Mouse (Mus musculus): ENCODE results near the gene Trpc7.

The Trpc7 gene

DNA sequence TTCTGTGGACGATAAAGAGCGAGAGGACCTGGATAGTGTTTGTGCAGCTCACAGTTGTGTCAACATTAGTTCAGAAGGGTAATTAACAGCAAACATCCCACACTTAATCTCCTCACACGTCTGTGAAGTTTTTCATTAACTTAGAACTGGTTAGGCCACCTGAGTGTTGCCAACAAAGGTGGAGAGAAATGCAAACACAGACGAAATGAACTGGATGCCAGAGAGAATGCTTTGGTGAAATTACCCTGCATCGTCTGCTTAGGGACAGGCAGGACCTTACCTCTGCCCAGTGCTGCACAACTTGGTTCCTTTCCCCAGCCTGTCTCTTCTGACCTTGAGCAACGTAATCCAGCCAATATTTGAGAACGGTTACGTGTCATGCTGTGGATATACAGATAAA is 148.2 kb downstream of the Trpc7 start:
- DNase-seq (ENCODE audit: low spot score in 2 of 2): no peak

DNA sequence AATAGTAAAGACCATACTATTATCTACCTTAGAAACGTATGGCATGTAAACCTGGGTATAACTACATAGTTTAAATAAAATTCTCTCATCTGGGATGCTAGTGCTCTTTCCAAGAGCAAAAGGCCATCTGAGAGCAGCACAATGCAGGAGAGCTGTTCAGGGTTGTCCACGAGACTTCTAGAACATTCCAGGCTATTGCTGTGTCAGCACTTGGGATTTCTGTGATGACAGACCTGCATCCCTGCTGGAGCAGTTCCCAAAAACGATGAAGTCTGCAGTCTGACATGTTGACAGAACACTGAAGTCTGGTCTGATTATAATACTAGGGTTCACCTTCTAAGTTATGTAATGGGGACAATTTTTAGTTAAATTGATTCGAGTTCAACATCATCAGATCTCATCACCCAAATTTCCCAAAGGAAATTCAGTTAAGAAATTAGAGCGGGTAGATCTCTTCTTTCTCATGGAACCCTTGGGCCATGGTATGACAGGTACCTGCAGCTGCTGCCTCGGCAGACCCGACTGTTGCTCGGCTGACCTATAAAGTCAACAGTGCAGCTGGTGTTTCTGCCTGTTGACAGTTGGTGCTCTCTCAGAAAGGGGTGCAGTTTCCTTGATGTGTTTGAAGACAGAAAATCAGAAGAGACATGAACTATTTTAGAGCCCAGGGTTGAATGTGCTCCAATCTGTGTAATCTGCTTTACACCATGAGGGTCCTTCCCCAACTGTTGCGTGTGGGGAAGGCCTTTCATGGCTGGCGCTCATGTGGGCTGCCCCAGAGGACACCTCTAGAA is 148.9 kb downstream of the Trpc7 start:
- no peak for DNase-seq (ENCODE audit: low spot score in 2 of 2)

DNA sequence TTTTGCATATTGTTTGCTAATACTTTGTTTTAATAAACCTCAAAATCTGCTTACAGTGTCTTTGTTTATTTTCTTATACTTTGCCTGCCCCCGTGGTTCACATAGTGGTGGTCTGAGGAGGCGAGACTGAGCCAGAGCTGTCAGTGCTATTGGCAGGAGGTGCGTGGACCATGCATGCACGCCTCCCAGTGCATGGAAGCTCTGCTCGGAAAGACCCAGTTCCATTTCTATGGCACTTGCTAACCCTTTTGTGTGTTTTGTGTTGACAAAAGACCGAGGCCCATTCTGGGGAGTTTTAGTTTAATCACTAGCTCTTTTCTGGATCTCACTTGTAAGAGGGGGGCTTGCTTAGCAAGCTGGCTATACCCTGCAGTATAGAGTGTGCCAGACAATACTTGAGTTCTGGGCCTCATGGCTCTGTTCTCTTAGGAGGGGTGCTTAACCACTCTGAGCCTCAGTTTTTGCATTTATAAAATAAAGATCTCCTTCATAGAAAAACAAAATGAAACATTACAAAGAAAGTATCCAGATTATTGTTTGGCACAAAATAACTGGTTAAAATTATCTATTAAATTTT is 153.4 kb downstream of the Trpc7 start:
- DNase-seq (ENCODE audit: low spot score in 2 of 2): no peak

DNA sequence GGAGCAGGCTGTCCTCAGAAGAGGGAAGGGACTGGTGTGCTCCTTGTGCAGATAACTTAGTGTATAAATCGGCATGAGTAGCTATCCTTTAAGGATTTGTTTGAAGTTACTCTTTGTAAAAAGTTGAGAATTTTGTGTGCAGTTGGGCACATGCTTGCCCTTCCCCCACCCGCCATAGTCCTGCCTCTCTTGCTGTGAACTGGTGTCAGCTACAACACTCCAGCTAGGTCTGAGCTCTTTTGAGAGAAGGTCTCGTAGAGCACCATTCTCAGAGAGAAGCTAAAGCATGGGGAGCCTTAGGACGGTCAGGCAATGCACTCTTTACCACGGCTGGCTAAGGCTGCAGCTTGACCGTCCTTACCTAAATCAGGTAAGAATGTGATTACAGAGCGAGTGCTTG is 154.1 kb downstream of the Trpc7 start:
- DNase-seq (ENCODE audit: low spot score in 2 of 2): no peak

DNA sequence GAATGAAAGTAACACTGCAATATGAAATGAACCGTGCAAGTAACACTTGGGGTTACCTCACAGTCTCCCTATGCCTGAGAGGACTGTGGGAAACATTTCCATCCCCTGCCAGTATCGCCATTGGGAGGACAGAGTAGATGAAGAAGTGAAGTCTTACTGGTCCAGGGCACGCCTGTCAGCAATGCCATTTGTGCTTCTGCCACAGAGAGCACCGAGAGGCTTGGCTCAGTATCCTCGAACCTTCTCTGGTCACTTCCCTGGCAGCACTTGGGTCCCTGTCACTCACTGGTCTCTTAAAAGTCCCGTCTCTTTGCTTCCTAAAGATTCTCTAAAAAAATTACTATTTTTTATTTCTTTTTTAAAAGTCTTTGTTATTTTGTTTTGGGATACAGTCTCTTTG is 155.3 kb downstream of the Trpc7 start:
- DNase-seq (ENCODE audit: low spot score in 2 of 2): no peak

DNA sequence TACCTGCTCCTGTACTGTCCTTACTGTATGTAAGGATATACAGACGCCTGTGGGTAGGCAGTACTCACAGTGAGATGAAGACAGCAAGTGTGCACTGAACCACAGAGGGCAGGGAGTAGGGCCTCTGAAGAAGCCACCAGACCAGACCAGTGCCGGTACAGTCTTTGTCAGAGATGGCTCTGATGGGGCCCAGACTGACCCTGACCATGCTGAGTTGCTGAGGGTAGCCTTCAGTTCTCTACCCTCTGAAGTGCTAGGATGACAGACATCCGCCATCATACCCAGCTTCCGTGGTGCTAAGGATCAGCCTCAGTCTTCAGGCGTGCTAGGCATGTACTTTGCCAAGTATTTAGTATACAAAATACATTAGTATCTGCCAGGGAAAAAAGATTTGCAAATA is 156.2 kb downstream of the Trpc7 start:
- no peak for DNase-seq (ENCODE audit: low spot score in 2 of 2)

DNA sequence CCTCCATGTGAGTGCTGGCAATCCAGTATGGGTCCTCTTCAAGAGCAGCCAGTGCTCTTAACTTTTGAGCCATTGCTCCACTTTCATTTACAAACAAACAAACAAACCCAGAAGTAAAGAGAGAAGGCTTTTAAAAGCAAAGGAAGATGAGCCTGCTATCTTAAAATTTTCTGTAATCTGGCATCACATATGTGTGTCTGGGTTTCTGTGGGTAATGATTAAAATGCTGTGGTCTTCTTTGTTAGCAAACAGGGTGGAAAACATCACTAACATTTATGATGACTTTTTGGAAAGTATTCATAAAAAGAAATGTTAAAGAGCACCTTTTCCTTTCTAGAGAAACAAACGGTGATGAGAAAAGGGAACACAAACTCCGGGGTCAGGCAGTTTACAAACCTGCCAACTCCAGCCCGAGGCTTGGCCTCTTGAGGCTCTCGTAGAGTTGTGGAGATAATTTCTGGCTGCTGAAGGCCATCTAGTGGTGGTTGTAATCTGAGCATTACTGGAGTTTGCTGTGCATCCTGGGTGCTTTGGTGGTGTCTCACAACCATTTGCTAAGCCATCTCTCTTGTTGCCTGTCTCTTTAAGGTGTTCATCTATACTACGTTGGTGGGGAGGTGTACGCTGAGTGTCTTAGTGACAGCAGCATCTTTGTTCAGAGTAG is 160.4 kb downstream of the Trpc7 start:
- peak in 1 of 2 experiments; percentile 34 for DNase-seq (ENCODE audit: low spot score in 2 of 2)

DNA sequence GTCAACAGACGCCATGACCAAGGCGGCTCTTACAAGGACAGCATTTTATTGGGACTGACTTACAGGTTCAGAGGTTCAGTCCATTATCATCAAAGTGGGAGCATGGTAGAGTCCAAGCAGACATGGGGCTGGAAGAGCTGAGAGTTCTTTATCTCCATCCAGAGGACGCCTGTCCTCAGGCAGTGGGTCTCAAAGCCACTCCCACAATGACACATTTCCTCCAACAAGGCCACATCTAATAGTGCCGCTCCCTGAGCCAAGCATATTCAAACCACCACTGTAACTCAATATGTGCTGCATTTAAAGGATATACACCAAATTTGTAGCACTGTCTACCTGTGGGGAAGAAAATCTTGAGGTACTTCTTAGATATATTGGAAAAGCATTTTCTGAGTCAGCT is 161.2 kb downstream of the Trpc7 start:
- no peak for DNase-seq (ENCODE audit: low spot score in 2 of 2)

DNA sequence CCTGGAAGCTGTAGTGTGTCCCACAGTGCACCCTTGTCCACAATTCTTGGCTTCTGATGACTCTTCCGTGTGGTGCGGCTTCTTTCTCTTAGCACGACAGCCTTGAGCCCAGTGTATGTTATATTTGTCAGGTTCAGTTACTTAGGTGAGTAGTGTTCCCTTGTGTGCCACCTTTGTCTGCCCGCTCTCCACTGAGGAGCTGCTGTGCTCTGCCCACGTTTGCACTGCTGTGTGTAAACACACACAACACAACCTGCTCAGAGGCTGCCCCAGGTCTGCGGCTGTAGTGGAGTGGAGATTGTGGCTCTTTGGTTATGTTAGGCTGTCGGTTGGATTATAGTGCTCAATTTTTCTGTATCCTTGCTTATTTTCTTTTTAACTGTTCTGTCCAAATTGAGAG is 166.7 kb downstream of the Trpc7 start:
- no peak for DNase-seq (ENCODE audit: low spot score in 2 of 2)

DNA sequence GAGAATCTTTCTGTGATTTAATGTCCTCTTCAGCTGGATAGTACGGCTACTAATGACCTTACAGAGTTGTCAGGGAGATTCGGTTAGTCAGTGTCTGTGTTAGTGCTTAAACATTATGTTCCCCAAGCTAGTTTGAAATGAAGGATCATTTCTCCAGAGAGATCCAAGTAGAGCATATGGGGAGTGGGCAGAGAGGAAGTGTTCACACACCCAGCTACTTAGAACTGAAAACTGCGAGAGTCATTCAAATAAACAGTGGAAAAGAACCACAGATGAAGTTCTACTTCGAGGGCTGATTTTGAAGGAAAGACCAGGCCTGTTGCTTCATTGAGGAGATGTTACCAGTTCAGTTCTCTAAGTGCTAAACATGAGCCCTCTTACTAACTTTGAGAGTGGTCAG is 169.2 kb downstream of the Trpc7 start:
- no peak for DNase-seq (ENCODE audit: low spot score in 2 of 2)
